Mouse (Mus musculus): ENCODE measurements around the gene Pcsk5. TPM values are rescaled to one million over a fixed set of nuclear protein-coding genes. Genes with fewer than 3 reads are reported as not detected.

Gene Pcsk5
- polyA plus RNA-seq (2014; fragmentation: Nextera tagmentation; extraction: Ambion mirVana): 24.0 and 26.4 TPM in 2 replicates

- Histone ChIP-seq H3K36me3 (ENCODE audit: control insufficient read depth, insufficient read depth, low read length) (no peaks in the 10 kb centered on the region), H3K4me2 (ENCODE audit: low read depth, low read length) (peak within 1 kb of the TSS; percentile 86), H3K27ac (replicated peaks; ENCODE audit: low read depth, low read length) (peak within 1 kb of the TSS; percentile 90), H3K9ac (ENCODE audit: low read depth, low read length) (peak within 1 kb of the TSS; percentile 82), H3K4me1 (ENCODE audit: control insufficient read depth, insufficient read depth, low read length) (peaks cover 9% of the 10 kb centered on the region; the same call in 1 of the 2 replicates), H3K9me3 (ENCODE audit: control insufficient read depth, low read length) (no peaks in the 10 kb centered on the region), H3K27me3 (replicated peaks; ENCODE audit: control insufficient read depth, insufficient read depth, low read length) (no peaks in the 10 kb centered on the region), H3K4me3 (ENCODE audit: low read depth, low read length) (peak within 1 kb of the TSS; percentile 76)
- peak; percentile 96 for ATAC-seq (ENCODE audit: low read depth)
- DNase-seq (ENCODE audit: low spot score): peak; percentile 96
- WGBS: 0% methylated on average over 24 of the region's 36 CpGs
Observed at GRCm38 (mm10) chr19:17837471-17837859, at the start of gene Pcsk5. Gene Pcsk5, minus strand, starts transcription at chr19:17837632.

GRCm38 (mm10) chr19:17875804-17876203, 38.4 kb upstream of the Pcsk5 start:
- no peaks in the 10 kb centered on the region for H3K9me3 ChIP-seq (ENCODE audit: control insufficient read depth, low read length)
- no peaks in the 10 kb centered on the region for H3K36me3 ChIP-seq (ENCODE audit: control insufficient read depth, insufficient read depth, low read length)
- peaks cover 9% of the 10 kb centered on the region for H3K4me1 ChIP-seq (ENCODE audit: control insufficient read depth, insufficient read depth, low read length)
- H3K4me3 ChIP-seq (ENCODE audit: low read depth, low read length): no peak overlapping the region
- no peak overlapping the region for H3K4me2 ChIP-seq (ENCODE audit: low read depth, low read length)
- H3K27ac ChIP-seq (replicated peaks; ENCODE audit: low read depth, low read length): no peak overlapping the region
- 44% methylated on average over 7 of the region's 7 CpGs for WGBS
- ATAC-seq (ENCODE audit: low read depth) (no peak), DNase-seq (ENCODE audit: low spot score) (peak; percentile 18)
- no peaks in the 10 kb centered on the region for H3K27me3 ChIP-seq (replicated peaks; ENCODE audit: control insufficient read depth, insufficient read depth, low read length)
- H3K9ac ChIP-seq (ENCODE audit: low read depth, low read length): no peak overlapping the region

- Histone ChIP-seq H3K4me3 (ENCODE audit: low read depth, low read length) (no peak overlapping the region), H3K27ac (replicated peaks; ENCODE audit: low read depth, low read length) (no peak overlapping the region), H3K27me3 (replicated peaks; ENCODE audit: control insufficient read depth, insufficient read depth, low read length) (no peaks in the 10 kb centered on the region), H3K36me3 (ENCODE audit: control insufficient read depth, insufficient read depth, low read length) (no peaks in the 10 kb centered on the region), H3K4me1 (ENCODE audit: control insufficient read depth, insufficient read depth, low read length) (peaks cover 9% of the 10 kb centered on the region), H3K9ac (ENCODE audit: low read depth, low read length) (no peak overlapping the region), H3K9me3 (ENCODE audit: control insufficient read depth, low read length) (no peaks in the 10 kb centered on the region), H3K4me2 (ENCODE audit: low read depth, low read length) (no peak overlapping the region)
- ATAC-seq (ENCODE audit: low read depth) (no peak), DNase-seq (ENCODE audit: low spot score) (peak; percentile 4)
- 37% methylated on average over 2 of the region's 2 CpGs for WGBS
Observed at GRCm38 (mm10) chr19:17874388-17874787, 37.0 kb upstream of the Pcsk5 start.

GRCm38 (mm10) chr19:17873755-17874154, 36.3 kb upstream of the Pcsk5 start:
- ATAC-seq (ENCODE audit: low read depth): no peak
- Histone ChIP-seq H3K4me2 (ENCODE audit: low read depth, low read length) (no peak overlapping the region), H3K9ac (ENCODE audit: low read depth, low read length) (no peak overlapping the region), H3K27me3 (replicated peaks; ENCODE audit: control insufficient read depth, insufficient read depth, low read length) (no peaks in the 10 kb centered on the region), H3K4me1 (ENCODE audit: control insufficient read depth, insufficient read depth, low read length) (peaks cover 9% of the 10 kb centered on the region), H3K27ac (replicated peaks; ENCODE audit: low read depth, low read length) (no peak overlapping the region), H3K36me3 (ENCODE audit: control insufficient read depth, insufficient read depth, low read length) (no peaks in the 10 kb centered on the region), H3K4me3 (ENCODE audit: low read depth, low read length) (no peak overlapping the region), H3K9me3 (ENCODE audit: control insufficient read depth, low read length) (no peaks in the 10 kb centered on the region)
- peak; percentile 8 for DNase-seq (ENCODE audit: low spot score)
- 52% methylated on average over 2 of the region's 2 CpGs for WGBS

- H3K27ac ChIP-seq (replicated peaks; ENCODE audit: low read depth, low read length): no peak overlapping the region
- H3K4me3 ChIP-seq (ENCODE audit: low read depth, low read length): no peak overlapping the region
- 72% methylated on average over 3 of the region's 3 CpGs for WGBS
- H3K4me1 ChIP-seq (ENCODE audit: control insufficient read depth, insufficient read depth, low read length): no peaks in the 10 kb centered on the region
- ATAC-seq (ENCODE audit: low read depth) (no peak), DNase-seq (ENCODE audit: low spot score) (no peak)
- H3K9me3 ChIP-seq (ENCODE audit: control insufficient read depth, low read length): no peaks in the 10 kb centered on the region
- no peaks in the 10 kb centered on the region for H3K36me3 ChIP-seq (ENCODE audit: control insufficient read depth, insufficient read depth, low read length)
- no peak overlapping the region for H3K4me2 ChIP-seq (ENCODE audit: low read depth, low read length)
- no peak overlapping the region for H3K9ac ChIP-seq (ENCODE audit: low read depth, low read length)
- no peaks in the 10 kb centered on the region for H3K27me3 ChIP-seq (replicated peaks; ENCODE audit: control insufficient read depth, insufficient read depth, low read length)
Observed at GRCm38 (mm10) chr19:17866317-17866891, 29.0 kb upstream of the Pcsk5 start.

GRCm38 (mm10) chr19:17860351-17861014, 23.1 kb upstream of the Pcsk5 start:
- Histone ChIP-seq H3K9ac (ENCODE audit: low read depth, low read length) (no peak overlapping the region), H3K4me3 (ENCODE audit: low read depth, low read length) (no peak overlapping the region), H3K27ac (replicated peaks; ENCODE audit: low read depth, low read length) (no peak overlapping the region), H3K9me3 (ENCODE audit: control insufficient read depth, low read length) (no peaks in the 10 kb centered on the region), H3K27me3 (replicated peaks; ENCODE audit: control insufficient read depth, insufficient read depth, low read length) (no peaks in the 10 kb centered on the region), H3K4me1 (ENCODE audit: control insufficient read depth, insufficient read depth, low read length) (no peaks in the 10 kb centered on the region), H3K36me3 (ENCODE audit: control insufficient read depth, insufficient read depth, low read length) (no peaks in the 10 kb centered on the region), H3K4me2 (ENCODE audit: low read depth, low read length) (no peak overlapping the region)
- 56% methylated on average over 4 of the region's 4 CpGs for WGBS
- no peak for ATAC-seq (ENCODE audit: low read depth)
- peak; percentile 17 for DNase-seq (ENCODE audit: low spot score)

GRCm38 (mm10) chr19:17856741-17857140, 19.3 kb upstream of the Pcsk5 start:
- ATAC-seq (ENCODE audit: low read depth) (no peak), DNase-seq (ENCODE audit: low spot score) (no peak)
- no peaks in the 10 kb centered on the region for H3K36me3 ChIP-seq (ENCODE audit: control insufficient read depth, insufficient read depth, low read length)
- H3K9me3 ChIP-seq (ENCODE audit: control insufficient read depth, low read length): no peaks in the 10 kb centered on the region
- H3K4me3 ChIP-seq (ENCODE audit: low read depth, low read length): no peak overlapping the region
- H3K9ac ChIP-seq (ENCODE audit: low read depth, low read length): no peak overlapping the region
- no peaks in the 10 kb centered on the region for H3K4me1 ChIP-seq (ENCODE audit: control insufficient read depth, insufficient read depth, low read length)
- H3K4me2 ChIP-seq (ENCODE audit: low read depth, low read length): no peak overlapping the region
- 54% methylated on average over 3 of the region's 3 CpGs for WGBS
- no peak overlapping the region for H3K27ac ChIP-seq (replicated peaks; ENCODE audit: low read depth, low read length)
- no peaks in the 10 kb centered on the region for H3K27me3 ChIP-seq (replicated peaks; ENCODE audit: control insufficient read depth, insufficient read depth, low read length)

GRCm38 (mm10) chr19:17848417-17848816, 11.0 kb upstream of the Pcsk5 start:
- H3K27ac ChIP-seq (replicated peaks; ENCODE audit: low read depth, low read length): no peak overlapping the region
- no peaks in the 10 kb centered on the region for H3K27me3 ChIP-seq (replicated peaks; ENCODE audit: control insufficient read depth, insufficient read depth, low read length)
- no peak overlapping the region for H3K4me3 ChIP-seq (ENCODE audit: low read depth, low read length)
- H3K4me2 ChIP-seq (ENCODE audit: low read depth, low read length): no peak overlapping the region
- H3K9ac ChIP-seq (ENCODE audit: low read depth, low read length): no peak overlapping the region
- DNase-seq (ENCODE audit: low spot score): no peak
- WGBS: 83% methylated on average over 2 of the region's 2 CpGs
- no peaks in the 10 kb centered on the region for H3K9me3 ChIP-seq (ENCODE audit: control insufficient read depth, low read length)
- no peak for ATAC-seq (ENCODE audit: low read depth)
- H3K4me1 ChIP-seq (ENCODE audit: control insufficient read depth, insufficient read depth, low read length): no peaks in the 10 kb centered on the region
- no peaks in the 10 kb centered on the region for H3K36me3 ChIP-seq (ENCODE audit: control insufficient read depth, insufficient read depth, low read length)

- Histone ChIP-seq H3K9ac (ENCODE audit: low read depth, low read length) (no peak overlapping the region), H3K27ac (replicated peaks; ENCODE audit: low read depth, low read length) (no peak overlapping the region), H3K4me2 (ENCODE audit: low read depth, low read length) (no peak overlapping the region), H3K4me3 (ENCODE audit: low read depth, low read length) (no peak overlapping the region), H3K9me3 (ENCODE audit: control insufficient read depth, low read length) (no peaks in the 10 kb centered on the region), H3K4me1 (ENCODE audit: control insufficient read depth, insufficient read depth, low read length) (no peaks in the 10 kb centered on the region), H3K27me3 (replicated peaks; ENCODE audit: control insufficient read depth, insufficient read depth, low read length) (no peaks in the 10 kb centered on the region), H3K36me3 (ENCODE audit: control insufficient read depth, insufficient read depth, low read length) (no peaks in the 10 kb centered on the region)
- DNase-seq (ENCODE audit: low spot score) (no peak), ATAC-seq (ENCODE audit: low read depth) (no peak)
- 66% methylated on average over 5 of the region's 5 CpGs for WGBS
Observed at GRCm38 (mm10) chr19:17845967-17846366, 8.5 kb upstream of the Pcsk5 start.
